Mouse (Mus musculus) lung, adult 2 months (tissue): ENCODE data around the gene Rassf1.

ENCODE experiments used
- CTCF ChIP-seq: fragments of 200-500 bp; IDR thresholded peaks from 2 replicates; pipeline ENCODE4 v1.5.1; 2011; ENCODE audit warnings: mild to moderate bottlenecking, low read length, control low read depth; ENCODE audit not compliant: insufficient read depth
- POLR2A ChIP-seq: fragments of 200-500 bp; IDR thresholded peaks from 2 replicates; pipeline ENCODE4 v1.6.1; 2011; ENCODE audit warnings: low read depth, mild to moderate bottlenecking, control low read depth, low read length, borderline replicate concordance; ENCODE audit errors: extremely low read depth

GRCm38 (mm10) chr9:107555701-107556100 lies 4.3 kb downstream of the Rassf1 start:
- TF ChIP-seq CTCF (no peak), POLR2A (no peak)
